Mouse (Mus musculus) liver, embryonic 14.5 days (tissue): ENCODE data around the gene Cuta. TPM values are rescaled to one million over a fixed set of nuclear protein-coding genes. Genes with fewer than 3 reads are reported as not detected.
A peak's percentile ranks its signal among the peaks of the same experiment; 100 is the strongest.
"Not testable (repeated sequence)": the region's sequence is repeated elsewhere in the genome, so short reads cannot be mapped to it uniquely, and the experiment has no call there.

Experiments used
- ATAC-seq: fragments of 200-750 bp; cut with Nextera tagmentation; 2 replicates; pipeline ENCODE4 v1.8.0; 2017; ENCODE audit warnings: moderate number of reproducible peaks, mild to moderate bottlenecking, moderate library complexity; ENCODE audit not compliant: insufficient read depth
- DNase-seq, 3 experiments: peaks; one replicate each; pipeline ENCODE4 v3.0.0-alpha.2; 2012 to 2013; ENCODE audit warnings: low read depth in 3 of 3, low spot score in 3 of 3
- H3K27ac ChIP-seq: fragments of 300-500 bp; sonication (generic); 2 replicates; pipeline ENCODE4 v1.5.1; 2014; ENCODE audit warnings: moderate library complexity, mild to moderate bottlenecking, control low read depth, inconsistent platforms
- H3K27me3 ChIP-seq: fragments of 300-500 bp; sonication (generic); 2 replicates; pipeline ENCODE4 v1.6.1; 2014; ENCODE audit warnings: mild to moderate bottlenecking, low read length, moderate library complexity; ENCODE audit not compliant: control insufficient read depth, insufficient read depth
- H3K36me3 ChIP-seq: fragments of 300-500 bp; sonication (generic); replicated peaks from 2 replicates; pipeline ENCODE4 v1.6.1; 2014; ENCODE audit warnings: low read depth; ENCODE audit not compliant: control insufficient read depth, insufficient read depth
- H3K4me1 ChIP-seq, 2 experiments: fragments of 200-500 bp in 1 of 2; fragments of 300-500 bp in 1 of 2; sonication (generic) in 1 of 2; replicated peaks; 2 replicates each; pipeline ENCODE4 v1.6.1; 2012 to 2014; ENCODE audit warnings: antibody characterized with exemption in 1 of 2, inconsistent platforms in 1 of 2, low read length in 1 of 2; ENCODE audit not compliant: control insufficient read depth in 2 of 2, insufficient read depth in 2 of 2
- H3K4me2 ChIP-seq: fragments of 300-500 bp; sonication (generic); 2 replicates; pipeline ENCODE4 v1.6.1; 2014; ENCODE audit warnings: low read depth, mild to moderate bottlenecking, control low read depth, moderate library complexity
- H3K4me3 ChIP-seq, 2 experiments: fragments of 200-500 bp in 1 of 2; fragments of 300-500 bp in 1 of 2; sonication (generic) in 1 of 2; 2 replicates each; pipeline ENCODE4 v1.5.1; 2012 to 2014; ENCODE audit warnings: low read depth in 2 of 2, low read length in 2 of 2, mild to moderate bottlenecking in 2 of 2, control low read depth in 1 of 2, inconsistent platforms in 1 of 2, moderate library complexity in 1 of 2; ENCODE audit not compliant: insufficient read depth in 1 of 2
- H3K9ac ChIP-seq: fragments of 300-500 bp; sonication (generic); replicated peaks from 2 replicates; pipeline ENCODE4 v1.6.1; 2014; ENCODE audit warnings: mild to moderate bottlenecking, control low read depth, moderate library complexity
- H3K9me3 ChIP-seq: fragments of 300-500 bp; sonication (generic); 2 replicates; pipeline ENCODE4 v1.6.1; 2016; ENCODE audit warnings: low read length, mixed read lengths; ENCODE audit not compliant: control insufficient read depth
- CTCF ChIP-seq: IDR thresholded peaks from 2 replicates; pipeline ENCODE4 v1.5.1; 2016; ENCODE audit warnings: antibody characterized with exemption, low read depth, control low read depth
- EP300 ChIP-seq: IDR thresholded peaks from 2 replicates; pipeline ENCODE4 v1.6.1; 2016; ENCODE audit warnings: antibody characterized with exemption, low read depth
- WGBS: fragments of 180-500 bp; shearing (Covaris S2); extraction: QIAGEN DNeasy Blood & Tissue Kit; methylation state at CpG from one replicate; pipeline ENCODE4 v1.1.7; 2014; ENCODE audit not compliant: insufficient replicate concordance; 5-methylcytosine and 5-hydroxymethylcytosine counted together
- polyA plus RNA-seq, 2 experiments: library from polyadenylated mRNA; depleted of rRNA in 1 of 2; stranded (reverse) in 1 of 2; unstranded in 1 of 2; fragments of >200 nt; fragmentation: Nextera tagmentation in 1 of 2; extraction: Ambion mirVana in 1 of 2; gene quantifications; 2 replicates each; pipeline versions ENCODE4 v1.2.1 to v1.2.3; 2012 to 2014

Gene Cuta
- polyA plus RNA-seq, 2 experiments, result 53.5 to 86.8 TPM

DNA sequence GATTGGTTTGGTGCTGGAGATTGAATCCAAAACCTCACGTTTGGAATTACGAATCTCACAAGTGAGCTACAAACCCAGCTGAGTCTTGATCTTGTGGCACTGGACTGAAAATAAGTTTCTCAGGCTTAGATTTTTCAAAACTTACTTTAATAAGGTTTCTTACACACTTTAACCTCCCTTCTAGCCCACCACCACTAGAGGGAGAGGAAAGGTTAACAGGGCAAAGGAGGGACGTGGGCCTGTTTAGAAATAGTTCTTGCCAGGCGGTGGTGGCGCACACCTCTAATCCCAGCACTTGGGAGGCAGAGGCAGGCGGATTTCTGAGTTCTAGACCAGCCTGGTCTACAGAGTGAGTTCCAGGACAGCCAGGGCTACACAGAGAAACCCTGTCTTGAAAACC is 38.0 kb upstream of the Cuta start:
- H3K27ac ChIP-seq, ATAC-seq, H3K4me3 ChIP-seq, H3K27me3 ChIP-seq, H3K4me2 ChIP-seq, DNase-seq, H3K4me1 ChIP-seq, H3K9ac ChIP-seq, H3K9me3 ChIP-seq: not testable (repeated sequence)
- TF ChIP-seq CTCF, result peak; percentile 17; the same call in 1 of the 2 replicates
- 76% methylated on average over 6 of the region's 6 CpGs for WGBS
- peaks cover 13% of the 10 kb centered on the region for H3K36me3 ChIP-seq

DNA sequence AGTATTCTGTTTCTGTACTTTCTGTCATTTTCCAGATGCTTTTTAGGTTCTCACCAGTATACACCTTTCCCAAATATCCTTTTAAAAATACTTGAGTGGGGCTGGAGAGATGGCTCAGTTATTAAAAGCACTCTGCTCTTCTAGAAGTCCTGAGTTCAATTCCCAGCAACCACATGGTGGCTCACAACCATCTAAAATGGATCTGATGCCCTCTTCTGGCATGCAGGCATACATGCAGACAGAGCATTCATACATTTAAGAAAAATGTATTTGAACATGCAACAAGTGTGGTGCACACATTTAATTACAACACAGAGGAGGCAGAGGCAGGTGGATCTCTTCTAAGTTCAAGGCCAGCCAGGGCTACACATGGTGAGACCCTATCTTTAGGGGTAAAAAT is 36.0 kb upstream of the Cuta start:
- H3K27me3 ChIP-seq, result no peaks in the 10 kb centered on the region
- DNase-seq (no peak), ATAC-seq (no peak)
- peaks cover 13% of the 10 kb centered on the region for H3K36me3 ChIP-seq
- H3K27ac ChIP-seq, result no peak overlapping the region
- H3K4me1 ChIP-seq, result peaks cover 7 to 8% of the 10 kb centered on the region in 2 experiments
- no peaks in the 10 kb centered on the region for H3K9me3 ChIP-seq
- H3K4me2 ChIP-seq, result no peak overlapping the region
- H3K9ac ChIP-seq, result no peak overlapping the region
- no peak overlapping the region for H3K4me3 ChIP-seq
- TF ChIP-seq CTCF (peak; percentile 54), EP300 (no peak)

DNA sequence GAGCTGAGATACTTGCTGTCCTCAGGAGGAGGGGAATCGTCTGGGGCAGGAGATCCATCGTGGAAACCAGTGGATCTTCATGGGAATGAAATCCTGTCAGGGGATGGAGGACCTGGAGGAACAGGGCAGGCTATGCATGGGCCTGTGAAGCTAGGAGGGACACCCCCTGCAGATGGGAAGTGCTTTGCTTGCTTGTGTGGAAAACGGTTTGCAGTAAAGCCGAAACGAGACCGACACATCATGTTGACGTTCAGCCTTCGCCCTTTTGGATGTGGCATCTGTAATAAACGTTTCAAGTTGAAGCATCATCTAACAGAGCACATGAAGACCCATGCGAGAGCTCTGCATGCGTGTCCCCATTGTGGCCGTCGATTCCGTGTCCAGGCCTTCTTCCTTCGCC is 35.2 kb upstream of the Cuta start:
- Histone ChIP-seq H3K4me1 (peaks cover 7 to 8% of the 10 kb centered on the region in 2 experiments), H3K4me3 (no peak overlapping the region), H3K4me2 (peak overlapping the region; percentile 84), H3K9me3 (no peaks in the 10 kb centered on the region), H3K9ac (no peak overlapping the region), H3K27me3 (no peaks in the 10 kb centered on the region), H3K27ac (no peak overlapping the region), H3K36me3 (peaks cover 13% of the 10 kb centered on the region)
- ATAC-seq, result no peak
- TF ChIP-seq CTCF, result no peak
- TF ChIP-seq EP300, result no peak
- 82% methylated on average over 15 of the region's 15 CpGs for WGBS
- DNase-seq, result no peak

DNA sequence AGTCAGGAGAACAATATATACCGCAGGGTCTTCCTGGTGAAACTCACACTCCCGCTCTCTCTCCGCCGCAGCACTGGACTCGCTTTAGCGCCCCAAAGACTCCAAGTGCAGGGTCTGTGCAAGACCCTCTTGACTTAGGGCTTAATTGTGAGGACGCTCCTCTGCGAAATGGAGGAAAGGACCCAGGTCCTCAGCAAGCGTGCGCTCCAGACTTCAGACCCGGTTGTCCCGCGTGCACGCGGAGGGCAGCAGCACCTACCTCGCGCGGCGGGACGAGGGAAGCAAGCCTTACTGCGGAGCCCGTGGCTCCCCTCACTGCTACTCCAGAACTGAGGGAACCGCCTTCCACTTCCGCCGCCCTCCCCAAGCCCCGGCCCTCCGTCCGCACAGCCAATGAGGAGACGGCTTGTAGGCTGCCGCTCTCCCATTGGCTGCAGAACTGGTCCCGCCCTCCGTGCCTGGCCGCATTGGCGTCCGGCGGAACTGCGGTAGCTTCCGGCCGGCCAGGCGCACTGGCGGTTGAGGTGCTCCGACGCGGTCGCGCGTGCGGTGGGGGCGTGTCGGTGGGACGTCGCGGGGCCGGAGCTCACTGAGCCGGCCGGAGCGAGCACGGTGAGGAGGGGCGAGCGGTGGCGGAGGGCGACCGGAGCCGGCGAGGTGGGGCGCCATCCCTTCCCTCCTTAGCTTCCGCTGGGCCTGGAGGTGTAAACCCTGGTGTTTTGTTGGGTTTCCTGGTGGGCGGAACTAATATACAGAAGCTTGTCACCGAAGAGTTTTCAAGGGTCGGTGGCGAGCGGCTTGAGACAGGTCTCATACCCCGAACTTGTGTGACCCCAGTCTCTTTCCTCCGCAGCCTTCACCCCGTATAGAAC is 33.6 kb upstream of the Cuta start, which contains the start of gene Zbtb9:
Gene Zbtb9, plus strand, starts transcription at position 465 of the 872 bp plus-strand sequence.
- peaks cover 7 to 8% of the 10 kb centered on the region in 2 experiments for H3K4me1 ChIP-seq
- peaks cover 10% of the 10 kb centered on the region for H3K36me3 ChIP-seq
- WGBS, result under 1% methylated on average over 75 of the region's 75 CpGs
- peak within 1 kb of the TSS; percentile 84 for H3K4me2 ChIP-seq
- no peaks in the 10 kb centered on the region for H3K9me3 ChIP-seq
- peak; percentile 100 for ATAC-seq
- H3K27me3 ChIP-seq, result no peaks in the 10 kb centered on the region
- peak within 1 kb of the TSS; percentile 83 to 84 for H3K4me3 ChIP-seq
- TF ChIP-seq EP300, result no peak
- TF ChIP-seq CTCF, result no peak
- H3K27ac ChIP-seq, result peak within 1 kb of the TSS; percentile 46
- DNase-seq, result peak; percentile 92
- H3K9ac ChIP-seq, result peak within 1 kb of the TSS; percentile 76

DNA sequence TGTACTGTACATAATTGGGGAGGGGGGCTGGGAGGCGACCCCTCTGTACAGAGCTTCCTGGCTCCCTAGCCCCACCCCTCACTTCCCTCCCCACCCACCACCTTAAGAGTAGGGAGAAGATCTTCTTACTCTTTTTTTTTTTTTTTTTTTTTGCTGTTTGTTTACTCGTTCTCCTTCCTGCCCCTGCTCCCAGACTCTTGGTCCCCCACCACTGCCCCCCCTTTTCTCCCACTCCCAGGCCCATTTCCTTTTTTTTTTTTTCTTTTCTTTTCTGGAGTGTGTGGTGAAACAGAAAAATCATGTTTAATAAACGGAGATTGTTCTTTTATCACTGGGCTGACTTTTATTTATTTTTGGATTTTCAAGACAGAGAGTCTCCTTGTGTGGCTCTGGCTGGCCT is 32.7 kb upstream of the Cuta start:
- peak overlapping the region; percentile 46 for H3K27ac ChIP-seq
- no peak for DNase-seq
- H3K9me3 ChIP-seq, result no peaks in the 10 kb centered on the region
- peaks cover 7 to 8% of the 10 kb centered on the region in 2 experiments for H3K4me1 ChIP-seq
- H3K9ac ChIP-seq, result peak overlapping the region; percentile 76
- no peaks in the 10 kb centered on the region for H3K27me3 ChIP-seq
- H3K4me3 ChIP-seq, result peak overlapping the region; percentile 83 to 84
- TF ChIP-seq EP300, result no peak
- TF ChIP-seq CTCF, result no peak
- H3K36me3 ChIP-seq, result peaks cover 10% of the 10 kb centered on the region
- ATAC-seq, result no peak
- peak overlapping the region; percentile 83 for H3K4me2 ChIP-seq
- WGBS, result 2% methylated on average over 3 of the region's 3 CpGs
